ENCODE assay signal across 8 mouse cellular contexts in the genomic region with DNA sequence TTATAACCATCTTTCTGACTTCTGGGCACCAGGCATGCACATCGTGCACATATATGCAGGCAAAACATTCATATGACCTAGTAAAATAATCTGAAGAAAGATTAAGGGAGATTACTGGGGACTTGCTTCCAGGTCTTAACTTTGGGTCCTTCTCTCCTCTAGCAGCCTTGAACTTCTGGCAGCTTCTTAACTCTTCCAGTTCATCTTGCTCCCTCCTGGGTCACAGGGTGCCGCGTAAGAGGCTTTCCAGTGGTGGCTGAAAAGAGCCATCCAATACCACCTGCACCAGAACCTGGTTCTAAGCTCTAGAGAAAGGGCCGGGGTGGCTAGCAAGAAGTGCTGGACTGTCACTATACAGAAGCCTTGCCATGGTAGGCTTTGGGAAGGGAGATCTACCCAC. TPM values are rescaled to one million over a fixed set of nuclear protein-coding genes. Genes with fewer than 3 reads are reported as not detected.
A peak's percentile ranks its signal among the peaks of the same experiment; 100 is the strongest.
DNase-seq lines count a peak whose midpoint lies in the region; ATAC-seq and TF ChIP-seq lines count a peak whose summit lies in the region.

Gene Col9a3 (plus strand): TSS at position 301 of the 400 bp plus-strand sequence.

- H3K4me1 ChIP-seq in heart, embryonic 14.5 days (ENCODE audit: control insufficient read depth in 2 of 2, insufficient read depth in 2 of 2, low read length in 2 of 2), result peaks cover 5 to 7% of the 10 kb centered on the region in 2 experiments; a peak in 1 of 4 replicates
- peaks cover 8% of the 10 kb centered on the region; the same call in 1 of the 2 replicates for H3K4me1 ChIP-seq in neural tube, embryonic 11.5 days (ENCODE audit: control insufficient read depth, insufficient read depth, low read length)
- peaks cover 44% of the 10 kb centered on the region for H3K4me1 ChIP-seq in limb, embryonic 12.5 days (replicated peaks)
- no peaks in the 10 kb centered on the region for H3K4me1 ChIP-seq in stomach, postnatal 0 days (replicated peaks; ENCODE audit: control insufficient read depth, insufficient read depth)

- peak within 1 kb of the TSS; percentile 64 for H3K4me2 ChIP-seq in heart, embryonic 14.5 days (ENCODE audit: low read length)
- peak within 1 kb of the TSS; percentile 57 for H3K4me2 ChIP-seq in neural tube, embryonic 11.5 days (ENCODE audit: low read depth)
- peak within 1 kb of the TSS; percentile 70 for H3K4me2 ChIP-seq in limb, embryonic 12.5 days
- H3K4me2 ChIP-seq in stomach, postnatal 0 days (replicated peaks; ENCODE audit: low read depth), result peak within 1 kb of the TSS; percentile 29; the same call in 1 of the 2 replicates

- no peak for TF ChIP-seq EP300 in stomach, postnatal 0 days (optimal IDR thresholded peaks at IDR 0.05)

- peak within 1 kb of the TSS; percentile 36 for H3K9ac ChIP-seq in heart, embryonic 14.5 days (ENCODE audit: low read length)
- H3K9ac ChIP-seq in neural tube, embryonic 11.5 days (ENCODE audit: low read length), result peak within 1 kb of the TSS; percentile 45
- peak within 1 kb of the TSS; percentile 66 for H3K9ac ChIP-seq in limb, embryonic 12.5 days (replicated peaks)
- H3K9ac ChIP-seq in stomach, postnatal 0 days (ENCODE audit: low read length), result no peak within 1 kb of the TSS; the same call in 1 of the 2 replicates

- WGBS in heart, embryonic 14.5 days, result 43% methylated on average over 4 of the region's 4 CpGs
- 56% methylated on average over 4 of the region's 4 CpGs for WGBS in neural tube, embryonic 11.5 days
- 52% methylated on average over 4 of the region's 4 CpGs for WGBS in limb, embryonic 12.5 days
- WGBS in stomach, postnatal 0 days, result 51% methylated on average over 4 of the region's 4 CpGs

- DNase-seq in heart, postnatal 36 days, result no peak
- DNase-seq in neural tube, embryonic 11.5 days (ENCODE audit: low spot score), result no peak
- no peak for DNase-seq in neural tube, embryonic 10.5 days (ENCODE audit: extremely low spot score, low spot score)
- DNase-seq in stomach, postnatal 0 days (ENCODE audit: low spot score), result no peak
- DNase-seq in testis, postnatal 14 days (ENCODE audit: low spot score), result no peak
- DNase-seq in lung, postnatal 25 days (ENCODE audit: low spot score), result no peak

- peaks cover 42% of the 10 kb centered on the region for H3K27me3 ChIP-seq in heart, embryonic 14.5 days (ENCODE audit: control insufficient read depth, insufficient read depth, low read length)
- H3K27me3 ChIP-seq in neural tube, embryonic 11.5 days (ENCODE audit: control insufficient read depth, insufficient read depth, low read length), result peaks cover 13% of the 10 kb centered on the region
- H3K27me3 ChIP-seq in limb, embryonic 12.5 days, result peaks cover 51% of the 10 kb centered on the region
- H3K27me3 ChIP-seq in stomach, postnatal 0 days (ENCODE audit: control insufficient read depth, insufficient read depth, low read length), result no peaks in the 10 kb centered on the region

- peak within 1 kb of the TSS; percentile 32 to 39 for H3K4me3 ChIP-seq in heart, embryonic 14.5 days (ENCODE audit: control insufficient read depth in 1 of 2, insufficient read depth in 1 of 2, low read depth in 1 of 2, low read length in 2 of 2)
- peak within 1 kb of the TSS; percentile 29 for H3K4me3 ChIP-seq in neural tube, embryonic 11.5 days (ENCODE audit: low read depth, low read length)
- peak within 1 kb of the TSS; percentile 48 for H3K4me3 ChIP-seq in limb, embryonic 12.5 days (replicated peaks)
- H3K4me3 ChIP-seq in stomach, postnatal 0 days (ENCODE audit: low read depth, low read length), result no peak within 1 kb of the TSS

- intact Hi-C loops in heart, postnatal 36 days (cut with DNase I), result no loop called here

- no peak for ATAC-seq in heart, embryonic 14.5 days (ENCODE audit: insufficient number of reproducible peaks, insufficient read depth, low FRiP score, low read depth)
- no peak for ATAC-seq in neural tube, embryonic 11.5 days (ENCODE audit: insufficient read depth, low FRiP score, low TSS enrichment)
- no peak for ATAC-seq in limb, embryonic 12.5 days (ENCODE audit: insufficient number of reproducible peaks, insufficient read depth, low FRiP score, low TSS enrichment, low read depth)
- no peak for ATAC-seq in stomach, postnatal 0 days (ENCODE audit: low FRiP score, low TSS enrichment)

- H3K9me3 ChIP-seq in heart, embryonic 14.5 days (ENCODE audit: control insufficient read depth, low read length), result no peaks in the 10 kb centered on the region
- H3K9me3 ChIP-seq in neural tube, embryonic 11.5 days (ENCODE audit: control insufficient read depth, low read length), result no peaks in the 10 kb centered on the region
- no peaks in the 10 kb centered on the region for H3K9me3 ChIP-seq in limb, embryonic 12.5 days
- no peaks in the 10 kb centered on the region for H3K9me3 ChIP-seq in stomach, postnatal 0 days (ENCODE audit: control insufficient read depth, low read length)

- TF ChIP-seq CTCF in stomach, postnatal 0 days (IDR thresholded peaks at IDR 0.05; ENCODE audit: low read depth), result no peak

- H3K36me3 ChIP-seq in heart, embryonic 14.5 days (ENCODE audit: control insufficient read depth, insufficient read depth, low read length), result peaks cover 34% of the 10 kb centered on the region
- peaks cover 8% of the 10 kb centered on the region for H3K36me3 ChIP-seq in neural tube, embryonic 11.5 days (ENCODE audit: control insufficient read depth, insufficient read depth, low read length)
- H3K36me3 ChIP-seq in limb, embryonic 12.5 days, result peaks cover 40% of the 10 kb centered on the region
- peaks cover 6% of the 10 kb centered on the region for H3K36me3 ChIP-seq in stomach, postnatal 0 days (ENCODE audit: control insufficient read depth, insufficient read depth, low read length)

- no peak within 1 kb of the TSS for H3K27ac ChIP-seq in heart, embryonic 14.5 days (replicated peaks in 1 of 2; ENCODE audit: control insufficient read depth in 1 of 2, insufficient read depth in 1 of 2, low read depth in 2 of 2, low read length in 2 of 2)
- 0 out of 2 replicates have a peak within 1 kb of the TSS, but pooled peaks have one; percentile 4 for H3K27ac ChIP-seq in neural tube, embryonic 11.5 days (ENCODE audit: low read depth, low read length)
- H3K27ac ChIP-seq in limb, embryonic 12.5 days, result peak within 1 kb of the TSS; percentile 91
- H3K27ac ChIP-seq in stomach, postnatal 0 days (replicated peaks), result no peak within 1 kb of the TSS

RNA-seq across cellular contexts. Expression of gene Col9a3, which starts in this region (rescaled TPM):
- 10.6 and 12.2 TPM in 2 replicates for polyA plus RNA-seq in heart, embryonic 14.5 days (2014; fragmentation: Nextera tagmentation; extraction: Ambion mirVana)
- under 1 TPM in 1 of 2 experiments, not detected in 1; 0.47 TPM for total RNA-seq in heart, postnatal 36 days (2021)
- 19.9 and 23.1 TPM in 2 replicates for polyA plus RNA-seq in neural tube, embryonic 11.5 days (2014; fragmentation: Nextera tagmentation; extraction: Ambion mirVana)
- polyA plus RNA-seq in limb, embryonic 12.5 days (2016; fragmentation: Nextera tagmentation; extraction: Ambion mirVana), result 196 and 224 TPM in 2 replicates
- 1.6 TPM in 2 replicates for polyA plus RNA-seq in stomach, postnatal 0 days (2015; fragmentation: Nextera tagmentation; extraction: Ambion mirVana)

Comparison
In these comparisons a context has a peak if more than half of its experiments do, and no peak if none do; other contexts are left out.
1. H3K27ac ChIP-seq: peak in neural tube, embryonic 11.5 days (single experiment) and limb, embryonic 12.5 days (single experiment); none in heart, embryonic 14.5 days (0 of 2) and stomach, postnatal 0 days (single experiment).
2. Peak in every context shown above with its lines, with median percentiles within 50 percentile points of each other: H3K4me2 ChIP-seq.